Mouse (Mus musculus) lung, embryonic 16.5 days (tissue): ENCODE measurements at regions not wholly inside any gene's neighbourhood (a gene's known extent, or its start where the extent isn't known, plus 50 kb on each side); places are given as distances from the start of the nearest gene placed in this dataset.
"Not testable (repeated sequence)": the region's sequence is repeated elsewhere in the genome, so short reads cannot be mapped to it uniquely, and the experiment has no call there.

Source experiments
- ATAC-seq: fragments of 200-750 bp; cut with Nextera tagmentation; 2 replicates; pipeline ENCODE4 v1.8.0; 2017; ENCODE audit warnings: low read depth, mild to moderate bottlenecking, moderate library complexity
- H3K27ac ChIP-seq: fragments of 300-500 bp; sonication (generic); 2 replicates; pipeline ENCODE4 v1.5.1; 2014; ENCODE audit warnings: mild to moderate bottlenecking, control low read depth, low read length
- H3K27me3 ChIP-seq: fragments of 300-500 bp; sonication (generic); 2 replicates; pipeline ENCODE4 v1.6.1; 2014; ENCODE audit warnings: low read depth, low read length, mixed read lengths; ENCODE audit not compliant: control insufficient read depth, insufficient read depth
- H3K36me3 ChIP-seq: fragments of 300-500 bp; sonication (generic); 2 replicates; pipeline ENCODE4 v1.6.1; 2014; ENCODE audit warnings: low read length; ENCODE audit not compliant: control insufficient read depth, insufficient read depth
- H3K4me1 ChIP-seq: fragments of 300-500 bp; sonication (generic); replicated peaks from 2 replicates; pipeline ENCODE4 v1.6.1; 2014; ENCODE audit warnings: low read length, mixed read lengths; ENCODE audit not compliant: control insufficient read depth, insufficient read depth
- H3K4me2 ChIP-seq: fragments of 300-500 bp; sonication (generic); 2 replicates; pipeline ENCODE4 v1.6.1; 2014; ENCODE audit warnings: low read depth, low read length, control low read depth
- H3K4me3 ChIP-seq: fragments of 300-500 bp; sonication (generic); 2 replicates; pipeline ENCODE4 v1.5.1; 2014; ENCODE audit warnings: mild to moderate bottlenecking, low read length, control low read depth
- H3K9ac ChIP-seq: fragments of 300-500 bp; sonication (generic); 2 replicates; pipeline ENCODE4 v1.6.1; 2014; ENCODE audit warnings: low read length, control low read depth
- H3K9me3 ChIP-seq: fragments of 300-500 bp; sonication (generic); 2 replicates; pipeline ENCODE4 v1.6.1; 2016; ENCODE audit warnings: low read length; ENCODE audit not compliant: control insufficient read depth
- WGBS: fragments of 180-500 bp; shearing (Covaris S2); extraction: QIAGEN DNeasy Blood & Tissue Kit; methylation state at CpG from one replicate; pipeline ENCODE4 v1.1.7; 2014; 5-methylcytosine and 5-hydroxymethylcytosine counted together

DNA sequence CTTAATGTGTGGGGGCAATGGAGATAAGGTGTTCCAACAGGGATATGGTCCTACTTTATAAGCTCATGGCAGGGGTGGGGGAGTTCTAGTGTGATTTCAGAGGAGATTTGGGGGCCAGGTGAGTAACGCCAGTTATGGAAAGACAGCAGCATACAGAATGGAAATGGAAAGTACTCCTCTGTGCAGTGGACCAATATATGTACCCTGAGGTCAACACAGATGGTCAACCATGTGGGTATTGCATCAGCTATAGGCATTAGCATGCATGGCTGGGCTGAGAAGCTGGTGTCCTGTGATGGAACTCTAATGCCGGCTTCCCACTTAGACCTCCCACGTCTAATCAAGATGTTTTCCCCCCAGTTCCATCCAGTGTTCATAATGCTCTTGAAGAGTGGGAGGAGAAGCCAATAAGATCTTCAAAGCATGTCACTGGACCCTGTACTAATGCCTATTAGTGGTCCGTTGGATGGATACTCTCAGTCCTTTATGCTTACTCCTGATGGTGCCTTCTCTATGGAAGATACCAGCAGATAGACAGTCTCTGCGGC is 139.3 kb upstream of the Tet2 start:
- Histone ChIP-seq H3K9me3 (no peaks in the 10 kb centered on the region), H3K27me3 (no peaks in the 10 kb centered on the region), H3K4me2 (no peak overlapping the region), H3K4me1 (no peaks in the 10 kb centered on the region), H3K4me3 (no peak overlapping the region), H3K9ac (no peak overlapping the region), H3K27ac (no peak overlapping the region), H3K36me3 (no peaks in the 10 kb centered on the region)
- WGBS, result 94% methylated on average over 5 of the region's 5 CpGs
- ATAC-seq, result no peak

DNA sequence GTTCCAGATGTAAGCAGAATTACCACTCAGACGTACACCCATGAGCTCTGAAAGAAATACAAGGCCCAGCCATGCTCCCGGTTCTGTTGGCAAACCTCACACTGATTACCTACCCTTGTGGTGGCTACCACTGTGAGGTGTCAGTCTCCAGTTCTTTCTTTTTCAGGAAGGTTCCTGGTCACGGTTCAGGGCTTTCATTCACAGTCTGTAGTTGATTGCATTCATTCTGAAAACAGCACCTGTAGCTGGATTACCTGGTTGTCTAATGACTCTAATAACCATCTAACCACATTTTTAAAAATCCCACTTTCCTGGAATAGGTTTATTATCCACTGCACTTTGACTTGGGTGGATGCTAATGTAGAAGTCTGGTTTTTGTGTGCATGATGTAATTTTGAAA is 139.8 kb upstream of the Tet2 start:
- no peaks in the 10 kb centered on the region for H3K4me1 ChIP-seq
- H3K4me2 ChIP-seq, result no peak overlapping the region
- H3K27me3 ChIP-seq, result no peaks in the 10 kb centered on the region
- no peak overlapping the region for H3K27ac ChIP-seq
- 91% methylated on average over 3 of the region's 3 CpGs for WGBS
- no peaks in the 10 kb centered on the region for H3K36me3 ChIP-seq
- ATAC-seq, result no peak
- H3K9ac ChIP-seq, result no peak overlapping the region
- no peak overlapping the region for H3K4me3 ChIP-seq
- no peaks in the 10 kb centered on the region for H3K9me3 ChIP-seq

- no peaks in the 10 kb centered on the region for H3K4me1 ChIP-seq
- no peak overlapping the region for H3K9ac ChIP-seq
- H3K27me3 ChIP-seq, result no peaks in the 10 kb centered on the region
- no peak overlapping the region for H3K4me2 ChIP-seq
- ATAC-seq, result no peak
- no peaks in the 10 kb centered on the region for H3K9me3 ChIP-seq
- no peak overlapping the region for H3K4me3 ChIP-seq
- 38% methylated on average over 3 of the region's 3 CpGs for WGBS
- H3K27ac ChIP-seq, result no peak overlapping the region
- H3K36me3 ChIP-seq, result no peaks in the 10 kb centered on the region
Measured at GRCm38 (mm10) chr3:133685393-133685792, 140.5 kb upstream of the Tet2 start.

- H3K9ac ChIP-seq, result no peak overlapping the region
- H3K36me3 ChIP-seq, result no peaks in the 10 kb centered on the region
- peaks cover 3% of the 10 kb centered on the region; the same call in 1 of the 2 replicates for H3K4me1 ChIP-seq
- no peak overlapping the region for H3K4me2 ChIP-seq
- 19% methylated on average over 4 of the region's 4 CpGs for WGBS
- no peaks in the 10 kb centered on the region for H3K27me3 ChIP-seq
- H3K27ac ChIP-seq, result no peak overlapping the region
- no peak overlapping the region for H3K4me3 ChIP-seq
- ATAC-seq, result no peak
- no peaks in the 10 kb centered on the region for H3K9me3 ChIP-seq
Measured at GRCm38 (mm10) chr3:133694057-133694456, 149.1 kb upstream of the Tet2 start.

- Histone ChIP-seq H3K9ac (no peak overlapping the region), H3K9me3 (no peaks in the 10 kb centered on the region), H3K4me2 (no peak overlapping the region), H3K27ac (no peak overlapping the region), H3K27me3 (no peaks in the 10 kb centered on the region), H3K36me3 (no peaks in the 10 kb centered on the region), H3K4me3 (no peak overlapping the region), H3K4me1 (peaks cover 3% of the 10 kb centered on the region; the same call in 1 of the 2 replicates)
- no peak for ATAC-seq
- 79% methylated on average over 3 of the region's 3 CpGs for WGBS
Measured at GRCm38 (mm10) chr3:133696122-133696521, 151.2 kb upstream of the Tet2 start.

GRCm38 (mm10) chr3:133704849-133705248 is 159.9 kb upstream of the Tet2 start:
- H3K9ac ChIP-seq, ATAC-seq: not testable (repeated sequence)

GRCm38 (mm10) chr3:133711518-133711917 is 166.6 kb upstream of the Tet2 start:
- no peaks in the 10 kb centered on the region for H3K27me3 ChIP-seq
- H3K27ac ChIP-seq, result no peak overlapping the region
- H3K4me2 ChIP-seq, result no peak overlapping the region
- no peaks in the 10 kb centered on the region for H3K9me3 ChIP-seq
- H3K4me1 ChIP-seq, result no peaks in the 10 kb centered on the region
- no peaks in the 10 kb centered on the region for H3K36me3 ChIP-seq
- 52% methylated on average over 1 of the region's 1 CpGs for WGBS
- no peak overlapping the region for H3K9ac ChIP-seq
- H3K4me3 ChIP-seq, result no peak overlapping the region
- no peak for ATAC-seq

More at GRCm38 (mm10) chr3:133704849-133705248, 159.9 kb upstream of the Tet2 start:
- not testable (repeated sequence) for H3K4me1 ChIP-seq, H3K36me3 ChIP-seq, H3K4me2 ChIP-seq, H3K27ac ChIP-seq, H3K9me3 ChIP-seq, H3K27me3 ChIP-seq, H3K4me3 ChIP-seq

GRCm38 (mm10) chr3:133722550-133723290 is 177.8 kb upstream of the Tet2 start:
- no peak overlapping the region for H3K4me2 ChIP-seq
- H3K9me3 ChIP-seq, result no peaks in the 10 kb centered on the region
- ATAC-seq, result no peak
- H3K27me3 ChIP-seq, result no peaks in the 10 kb centered on the region
- H3K4me1 ChIP-seq, result no peaks in the 10 kb centered on the region
- H3K4me3 ChIP-seq, result no peak overlapping the region
- no peaks in the 10 kb centered on the region for H3K36me3 ChIP-seq
- H3K27ac ChIP-seq, result no peak overlapping the region
- H3K9ac ChIP-seq, result no peak overlapping the region
- 75% methylated on average over 3 of the region's 3 CpGs for WGBS

- Histone ChIP-seq H3K4me3 (no peak overlapping the region), H3K27ac (no peak overlapping the region), H3K9me3 (no peaks in the 10 kb centered on the region), H3K9ac (no peak overlapping the region), H3K27me3 (no peaks in the 10 kb centered on the region), H3K36me3 (no peaks in the 10 kb centered on the region), H3K4me1 (no peaks in the 10 kb centered on the region), H3K4me2 (no peak overlapping the region)
- no peak for ATAC-seq
- WGBS, result 78% methylated on average over 6 of the region's 6 CpGs
Measured at GRCm38 (mm10) chr3:133726831-133727230, 181.9 kb upstream of the Tet2 start.
